Mouse (Mus musculus): ENCODE data around the gene Gm26620.

DNA sequence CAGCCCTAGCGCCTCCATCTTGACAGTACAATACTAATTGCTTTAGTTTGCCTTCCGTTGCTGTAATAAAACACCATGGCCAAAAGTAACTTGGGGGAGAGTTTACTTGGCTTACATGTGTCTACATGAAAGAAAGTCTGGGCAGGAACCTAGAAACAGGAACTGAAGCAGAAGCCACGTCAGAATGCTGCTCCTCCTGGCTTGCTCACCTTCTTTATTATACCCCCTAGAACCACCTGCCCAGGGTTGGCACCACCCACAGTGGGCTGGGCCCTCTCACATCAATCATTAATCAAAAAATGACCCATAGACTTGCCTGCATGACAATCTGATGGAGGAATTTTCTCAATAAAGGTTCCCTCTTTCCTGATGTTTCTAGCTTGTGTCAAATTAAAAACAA is 20.1 kb upstream of the Gm26620 start:
- TF ChIP-seq CTCF (IDR thresholded peaks at IDR 0.05; ENCODE audit: low read depth) (no peak), EP300 (IDR thresholded peaks at IDR 0.05; ENCODE audit: low read depth) (no peak)
